Mouse (Mus musculus) E14TG2a.4 (cell line): ENCODE measurements at regions not wholly inside any gene's neighbourhood (a gene's known extent, or its start where the extent isn't known, plus 50 kb on each side); places are given as distances from the start of the nearest gene placed in this dataset.

ENCODE experiments used
- CTCF ChIP-seq: conservative IDR thresholded peaks from 2 replicates; pipeline ENCODE4 v1.5.1; 2014; ENCODE audit warnings: low read length
- NANOG ChIP-seq: IDR thresholded peaks from 2 replicates; pipeline ENCODE4 v1.6.1; 2014; ENCODE audit warnings: borderline replicate concordance, low read length, mixed read lengths
- POU5F1 ChIP-seq: IDR thresholded peaks from 2 replicates; pipeline ENCODE4 v1.6.1; 2014; ENCODE audit warnings: low read length, borderline replicate concordance

- no peak for TF ChIP-seq CTCF
- TF ChIP-seq POU5F1, result no peak
- TF ChIP-seq NANOG, result no peak
Measured at GRCm38 (mm10) chr13:114530171-114530774, 71.5 kb upstream of the Fst start.
